Mouse (Mus musculus) myocyte (in vitro differentiated cells): ENCODE measurements around the gene Gm21915.

ENCODE experiments used
- E2F4 ChIP-seq: IDR thresholded peaks from one replicate; pipeline ENCODE4 v1.6.1; 2011; ENCODE audit warnings: mild to moderate bottlenecking, control low read depth, moderate library complexity; ENCODE audit not compliant: insufficient read depth
- MAX ChIP-seq: IDR thresholded peaks from one replicate; pipeline ENCODE4 v1.6.1; 2011; ENCODE audit warnings: low read depth, mild to moderate bottlenecking, control low read depth
- MYOG ChIP-seq, 3 experiments: IDR thresholded peaks; one replicate each; pipeline ENCODE4 v1.6.1; 2011; ENCODE audit warnings: control low read depth in 2 of 3, low read depth in 2 of 3, mild to moderate bottlenecking in 2 of 3; ENCODE audit not compliant: insufficient read length in 2 of 3, control insufficient read depth in 1 of 3, insufficient read depth in 1 of 3
- POLR2AphosphoS2 ChIP-seq: IDR thresholded peaks from one replicate; pipeline ENCODE4 v1.6.1; 2011; ENCODE audit warnings: low read depth, control low read depth; ENCODE audit not compliant: insufficient read length
- USF1 ChIP-seq: IDR thresholded peaks from one replicate; pipeline ENCODE4 v1.6.1; 2011; ENCODE audit warnings: low read depth, mild to moderate bottlenecking, control low read depth, moderate library complexity

DNA sequence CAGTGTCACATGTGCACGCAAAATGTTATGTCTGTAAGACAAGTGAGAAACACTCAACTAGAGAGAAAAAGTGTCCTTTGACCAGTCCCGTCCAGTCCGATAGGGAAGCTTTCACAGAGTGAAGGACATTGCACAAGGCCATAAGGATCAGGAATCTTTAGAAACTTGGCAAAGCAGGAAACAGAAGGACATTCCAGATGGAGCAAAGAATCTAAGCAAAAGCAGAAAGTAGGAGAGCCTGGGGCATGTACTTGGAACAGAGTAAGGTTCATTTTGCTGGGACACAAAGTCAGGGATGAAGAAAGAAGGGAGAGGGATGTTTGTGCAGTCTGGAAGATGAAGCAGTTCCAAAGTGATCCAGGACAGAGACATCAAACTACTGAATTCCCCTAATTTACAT, 21.0 kb upstream of the Gm21915 start:
- TF ChIP-seq MYOG (IDR thresholded peaks at IDR 0.05; ENCODE audit: control insufficient read depth in 1 of 3, insufficient read depth in 1 of 3, insufficient read length in 2 of 3, low read depth in 2 of 3) (no peak), MAX (no peak), POLR2AphosphoS2 (no peak), E2F4 (no peak), USF1 (no peak)
